8 mouse cellular contexts compared by ENCODE assay signal in the genomic region with DNA sequence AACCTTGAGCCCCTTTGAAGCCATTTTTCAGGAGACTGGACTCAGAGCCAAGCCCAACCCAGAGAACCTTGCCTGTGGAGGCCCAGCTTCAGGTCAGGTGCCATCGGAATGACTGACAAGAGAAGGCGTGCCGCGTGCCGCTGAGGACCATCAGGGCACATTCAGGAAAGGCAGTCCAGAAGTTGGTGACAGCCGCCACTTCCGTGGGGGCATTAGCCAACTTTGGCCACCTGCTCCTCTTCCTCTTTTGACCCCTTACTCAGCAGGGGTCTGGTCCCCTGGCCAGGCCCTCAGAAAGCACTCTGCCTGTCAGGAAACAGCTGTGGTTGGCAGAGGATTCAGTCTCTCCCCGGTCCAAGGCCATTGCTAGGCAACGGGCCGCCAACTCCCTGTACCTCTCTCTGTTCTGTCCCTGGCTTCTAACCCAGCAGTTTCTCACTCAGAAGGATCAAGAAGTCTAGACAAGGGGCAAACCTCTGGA. TPM values are rescaled to one million over a fixed set of nuclear protein-coding genes. Genes with fewer than 3 reads are reported as not detected.
A peak's percentile ranks its signal among the peaks of the same experiment; 100 is the strongest.
DNase-seq lines count a peak whose midpoint lies in the region; ATAC-seq and TF ChIP-seq lines count a peak whose summit lies in the region.

A gene (plus strand): TSS at position 378 of the 481 bp plus-strand sequence.

- 0 out of 2 replicates have a peak within 1 kb of the TSS, but pooled peaks have one; percentile 11 for H3K4me2 ChIP-seq in heart, embryonic 14.5 days (ENCODE audit: low read length)

- no peak for TF ChIP-seq POLR2A in brain, embryonic 14.5 days (IDR thresholded peaks at IDR 0.05; ENCODE audit: borderline replicate concordance, extremely low read depth, insufficient read depth, insufficient read length, poor library complexity, severe bottlenecking)

- H3K9ac ChIP-seq in heart, embryonic 14.5 days (ENCODE audit: low read length): no peak within 1 kb of the TSS

- no peak for ATAC-seq in heart, embryonic 14.5 days (ENCODE audit: insufficient number of reproducible peaks, insufficient read depth, low FRiP score, low read depth)
- ATAC-seq in megakaryocyte, adult 5-6 weeks (ENCODE audit: poor library complexity, severe bottlenecking): peak; percentile 57

- no peaks in the 10 kb centered on the region for H3K36me3 ChIP-seq in heart, embryonic 14.5 days (ENCODE audit: control insufficient read depth, insufficient read depth, low read length)

- TF ChIP-seq CTCF in brain, embryonic 14.5 days (IDR thresholded peaks at IDR 0.05; ENCODE audit: borderline replicate concordance, extremely low read depth, insufficient read depth, insufficient read length): no peak

- peak; percentile 68 to 76 for DNase-seq in right cerebral cortex, postnatal 10 days (ENCODE audit: low spot score in 2 of 2)
- DNase-seq in right cerebral cortex, adult 18-20 months: no peak
- DNase-seq in brain, embryonic 14.5 days (ENCODE audit: low read depth): peak; percentile 36
- no peak for DNase-seq in layer of hippocampus, adult 8-10 months (ENCODE audit: low spot score in 2 of 2)
- no peak for DNase-seq in yolk sac, embryonic 10.5 days (ENCODE audit: low spot score)
- no peak for DNase-seq in thymus, postnatal 0 days (ENCODE audit: low spot score)

- no peaks in the 10 kb centered on the region for H3K9me3 ChIP-seq in heart, embryonic 14.5 days (ENCODE audit: control insufficient read depth, low read length)

- no peak within 1 kb of the TSS for H3K27ac ChIP-seq in heart, embryonic 14.5 days (replicated peaks in 1 of 2; ENCODE audit: control insufficient read depth in 1 of 2, insufficient read depth in 1 of 2, low read depth in 2 of 2, low read length in 2 of 2)

- peaks cover 9% of the 10 kb centered on the region in 2 experiments; a peak in 3 of 4 replicates for H3K4me1 ChIP-seq in heart, embryonic 14.5 days (ENCODE audit: control insufficient read depth in 2 of 2, insufficient read depth in 2 of 2, low read length in 2 of 2)

- no peaks in the 10 kb centered on the region for H3K27me3 ChIP-seq in heart, embryonic 14.5 days (ENCODE audit: control insufficient read depth, insufficient read depth, low read length)

- no peak within 1 kb of the TSS for H3K4me3 ChIP-seq in heart, embryonic 14.5 days (ENCODE audit: control insufficient read depth in 1 of 2, insufficient read depth in 1 of 2, low read depth in 1 of 2, low read length in 2 of 2)

- WGBS in heart, embryonic 14.5 days: 50% methylated on average over 10 of the region's 10 CpGs

RNA-seq across cellular contexts. Expression of the gene that starts here (rescaled TPM):
- 14.0 and 18.6 TPM in 2 replicates for polyA plus RNA-seq in brain, embryonic 14.5 days (2012; rRNA removed)
- 8.5 and 8.6 TPM in 2 replicates for polyA plus RNA-seq in heart, embryonic 14.5 days (2014; fragmentation: Nextera tagmentation; extraction: Ambion mirVana)
- 100 to 1,000 TPM; 123 to 164 (median 145) TPM for total RNA-seq in layer of hippocampus, adult 8-10 months (2022)
- total RNA-seq in megakaryocyte, adult 5-6 weeks (2015): 1.7 and 2.6 TPM in 2 replicates
- 3.0 and 3.6 TPM in 2 replicates for total RNA-seq in megakaryocyte, adult 5-6 weeks (2017)
- polyA plus RNA-seq in thymus, postnatal 0 days (2015; fragmentation: Nextera tagmentation; extraction: Ambion mirVana): 3.4 and 3.9 TPM in 2 replicates

Comparison
In these comparisons a context has a peak if more than half of its experiments do, and no peak if none do; other contexts are left out.
1. RNA of the gene that starts here (total RNA-seq): 123 to 164 TPM in layer of hippocampus, adult 8-10 months; 1.7 to 3.6 TPM in megakaryocyte, adult 5-6 weeks; every median in the first group is over 10 times any median in the second.
2. DNase-seq: peak in right cerebral cortex, postnatal 10 days (2 of 2) and brain, embryonic 14.5 days (single experiment); none in right cerebral cortex, adult 18-20 months (single experiment), layer of hippocampus, adult 8-10 months (0 of 2), yolk sac, embryonic 10.5 days (single experiment) and thymus, postnatal 0 days (single experiment).